Mouse (Mus musculus): ENCODE results near the gene Gm9936.

GRCm38 (mm10) chr5:114851565-114852236, 6.8 kb downstream of the Gm9936 start:
- TF ChIP-seq POLR2A (IDR thresholded peaks at IDR 0.05; ENCODE audit: low read depth, low read length) (no peak), CTCF (IDR thresholded peaks at IDR 0.05; ENCODE audit: extremely low read depth, insufficient read length, insufficient replicate concordance, low read depth, low read length) (no peak)
